Mouse (Mus musculus): ENCODE measurements around the gene Zbtb8a.

DNA sequence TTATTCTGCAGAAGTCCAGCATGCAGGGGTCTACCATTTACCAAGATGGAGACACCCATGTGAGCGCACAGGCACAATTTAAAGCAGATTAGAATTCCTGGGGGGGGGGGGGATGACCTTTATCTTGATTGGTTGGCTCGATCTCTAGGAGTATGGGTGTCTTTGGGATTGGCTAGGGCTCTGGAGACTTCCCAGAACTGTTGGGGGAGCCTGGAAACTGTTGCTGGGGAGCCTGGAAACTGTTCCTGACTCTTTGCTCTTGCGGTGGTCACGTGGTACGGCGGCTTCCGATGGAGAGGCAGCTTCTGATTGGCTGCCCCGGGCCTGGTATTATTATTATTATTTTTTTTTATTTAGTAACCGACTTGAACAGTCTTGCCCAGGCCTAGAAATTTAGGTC, 4.1 kb upstream of the Zbtb8a start:
- TF ChIP-seq TAL1 (IDR thresholded peaks at IDR 0.05; ENCODE audit: low read length), result no peak
- TF ChIP-seq GATA1 (IDR thresholded peaks at IDR 0.05; ENCODE audit: low read length), result no peak

All from erythroblast, embryonic 14.5 days (primary cell).